Mouse (Mus musculus): ENCODE data around the gene Atf3. TPM values are rescaled to one million over a fixed set of nuclear protein-coding genes. Genes with fewer than 3 reads are reported as not detected.
"Not testable (repeated sequence)": the region's sequence is repeated elsewhere in the genome, so short reads cannot be mapped to it uniquely, and the experiment has no call there.

Gene Atf3
- total RNA-seq, 4 experiments from 2014 or later, result 2.1 to 8.6 (median 3.2) TPM

DNA sequence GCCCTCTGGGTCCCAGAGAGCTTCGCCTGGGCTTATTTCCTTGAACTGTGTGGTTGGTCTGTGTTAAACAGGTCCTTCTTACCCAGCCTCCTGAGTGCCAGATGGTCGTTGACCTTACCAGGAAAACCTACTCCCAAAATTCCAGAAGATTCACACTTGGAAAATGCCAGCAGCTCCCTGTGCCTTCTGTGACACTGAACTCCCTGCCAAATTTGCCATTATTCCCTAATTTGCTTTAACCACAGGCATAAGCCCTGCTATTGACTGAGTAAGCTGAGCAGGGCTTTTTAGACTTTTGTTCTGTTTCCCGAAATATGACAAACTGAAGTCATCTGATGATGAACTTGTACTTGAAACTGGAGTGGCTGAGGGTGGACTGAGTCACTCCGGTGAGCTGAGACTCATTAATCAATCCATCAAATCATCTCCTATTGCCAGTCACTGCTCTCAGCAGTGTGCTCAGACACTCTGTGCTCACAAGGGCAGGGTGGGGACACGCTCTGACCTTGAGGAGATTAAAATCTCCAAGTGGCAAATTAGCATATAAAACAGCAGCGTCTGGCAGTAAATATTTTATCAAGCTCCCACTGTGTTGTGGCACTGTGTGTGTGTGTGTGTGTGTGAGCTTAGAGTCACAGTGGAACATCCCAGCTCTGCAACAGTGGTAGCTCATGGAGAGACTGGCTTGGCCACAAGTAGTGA lies 28.0 kb downstream of the Atf3 start:
- no peak for DNase-seq

DNA sequence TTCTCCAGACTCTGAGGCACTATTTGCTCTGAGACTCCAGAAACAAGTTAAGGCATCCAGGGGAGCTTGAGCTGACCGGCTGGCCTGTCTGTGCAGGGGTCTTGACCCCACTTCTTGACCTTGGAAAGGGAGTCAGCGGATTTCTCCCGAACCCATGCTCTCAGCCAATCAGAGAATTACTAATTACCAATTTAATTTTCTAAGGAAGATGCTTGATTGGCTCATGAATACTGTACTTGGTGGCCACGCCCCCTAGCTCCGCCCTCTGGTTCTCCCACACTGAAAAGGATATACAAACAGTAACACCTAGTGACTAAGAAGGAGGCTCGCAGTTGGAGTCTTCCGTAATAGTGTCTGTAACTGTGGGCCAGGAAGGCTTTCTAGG lies 31.5 kb downstream of the Atf3 start:
- no peak for DNase-seq

DNA sequence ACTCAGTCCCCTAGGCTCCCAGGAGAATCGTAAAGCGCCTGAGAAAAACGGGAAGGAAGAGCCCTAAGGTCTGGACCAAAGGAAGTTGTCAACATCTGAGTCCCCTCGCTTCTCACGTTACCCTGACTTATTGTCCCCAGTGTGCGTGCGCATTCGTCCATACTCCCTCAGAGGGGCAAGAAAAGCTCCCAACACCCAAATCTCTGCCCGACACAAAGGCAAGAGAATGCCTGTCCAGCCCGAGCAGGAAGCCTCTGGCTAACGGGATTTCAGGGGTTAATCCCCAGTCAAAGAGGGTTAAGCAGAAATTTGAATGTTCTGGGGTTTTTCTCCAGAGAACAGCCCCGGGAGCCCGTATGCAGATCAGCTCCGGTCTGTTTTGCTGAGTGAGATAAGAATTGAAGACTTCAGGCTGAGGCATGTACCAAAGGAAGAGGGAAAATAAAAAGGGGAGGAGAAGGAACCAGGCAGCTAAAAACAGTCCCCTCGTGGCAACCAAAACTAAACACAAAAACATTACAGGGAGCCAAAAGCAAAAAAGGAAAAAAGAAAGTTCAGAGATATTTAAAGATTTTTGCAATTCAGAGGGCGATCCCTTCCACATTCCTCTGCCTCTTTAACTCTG lies 32.0 kb downstream of the Atf3 start:
- DNase-seq, result no peak

DNA sequence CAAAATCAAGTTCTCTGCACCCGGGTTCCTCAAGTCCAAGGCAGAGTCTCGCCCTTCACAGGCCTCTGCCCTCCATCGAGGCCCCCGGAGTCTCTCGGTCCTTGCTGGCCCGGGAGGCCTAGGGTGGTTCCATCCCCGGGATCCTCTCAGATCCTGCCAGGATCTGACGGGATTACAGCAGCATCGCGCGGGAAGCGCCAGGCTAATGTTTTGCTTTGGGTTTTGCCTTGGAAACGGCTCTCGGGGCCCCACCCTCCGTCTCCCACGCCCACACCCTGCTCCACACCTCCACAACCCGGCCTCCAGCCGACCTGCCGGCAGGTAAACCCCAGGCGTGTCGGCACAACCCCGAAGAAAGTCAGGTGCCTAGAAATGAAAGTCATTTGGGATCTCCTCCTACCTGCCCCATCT lies 33.0 kb downstream of the Atf3 start:
- DNase-seq, result no peak

DNA sequence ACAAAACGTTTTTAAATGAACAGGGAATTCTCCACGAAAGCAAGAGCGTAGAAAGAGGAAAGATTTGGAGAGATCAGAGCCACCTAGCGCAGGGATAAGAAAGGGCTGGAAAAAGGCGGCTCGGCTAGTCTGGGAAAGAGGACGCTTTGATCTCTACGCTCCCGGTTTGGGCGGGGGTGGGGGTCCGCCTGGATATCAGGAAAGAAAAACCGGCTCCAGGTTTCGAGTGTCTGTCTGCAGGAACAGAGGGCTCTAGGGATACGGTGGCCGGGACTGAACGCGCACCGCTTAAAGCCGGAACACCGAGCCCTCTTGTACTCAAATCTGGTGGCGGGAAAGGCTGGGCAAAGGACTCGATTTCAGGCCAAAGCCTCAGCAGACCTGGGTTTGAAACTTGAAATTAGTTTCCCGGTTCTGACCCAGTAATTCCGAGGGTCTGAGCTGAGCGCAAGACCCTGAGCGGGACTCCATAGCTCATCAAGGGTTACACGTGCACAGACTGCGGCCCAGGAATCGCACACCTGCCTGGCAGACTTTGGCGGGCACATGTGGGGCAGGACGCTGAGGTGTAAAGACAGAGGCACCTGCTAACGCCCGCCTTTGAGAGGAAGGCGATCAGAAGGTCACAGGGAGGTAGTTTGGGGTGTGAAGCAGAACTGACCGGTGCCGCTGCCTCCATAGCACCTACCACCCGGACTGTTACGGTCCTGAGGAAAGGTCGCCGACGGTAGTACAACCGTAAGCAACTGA lies 33.6 kb downstream of the Atf3 start:
- DNase-seq, result no peak

DNA sequence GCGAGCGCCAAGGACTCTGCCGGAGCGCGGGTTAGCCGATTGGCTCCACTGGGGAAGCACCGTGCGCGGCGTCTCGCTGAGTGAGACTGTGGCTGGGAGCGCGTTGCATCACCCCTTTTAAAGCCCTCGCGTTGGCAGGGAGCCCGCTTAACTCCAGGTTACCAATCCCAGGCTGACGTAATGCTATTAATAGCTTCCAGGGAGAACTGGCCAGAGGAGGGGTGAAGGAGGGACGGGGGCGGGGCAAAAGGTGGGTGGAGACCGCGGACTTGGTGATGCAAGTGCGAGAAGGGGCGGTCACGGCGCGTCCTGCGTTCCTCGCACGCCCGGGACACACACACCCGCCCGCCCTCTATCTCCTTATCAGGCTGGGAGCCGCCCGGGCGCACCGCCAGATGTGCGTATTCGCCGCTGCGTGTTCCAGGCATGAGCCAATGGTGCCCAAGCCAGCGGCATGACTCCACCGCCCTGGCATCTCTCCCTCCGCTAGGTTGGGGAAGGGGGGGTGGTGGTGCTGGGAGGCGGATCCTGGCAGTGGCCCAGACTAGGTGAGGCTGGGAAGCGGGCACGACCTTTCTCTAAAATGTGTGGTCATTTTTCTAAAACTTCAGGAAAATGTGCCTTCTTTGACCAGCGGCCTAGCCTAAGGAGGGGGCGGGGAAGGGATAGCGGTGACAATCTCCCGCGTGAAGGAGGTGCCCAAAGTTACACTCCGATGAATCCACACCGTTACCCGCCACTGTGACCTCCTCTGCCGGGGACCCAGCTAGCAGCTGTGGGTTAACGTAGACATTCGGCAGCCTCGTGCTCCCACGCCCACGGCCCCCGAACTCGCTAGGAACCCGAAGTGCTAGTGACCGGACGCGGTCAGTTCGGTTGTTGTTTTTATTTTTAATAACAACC lies 34.4 kb downstream of the Atf3 start:
- peak; percentile 100 for DNase-seq

DNA sequence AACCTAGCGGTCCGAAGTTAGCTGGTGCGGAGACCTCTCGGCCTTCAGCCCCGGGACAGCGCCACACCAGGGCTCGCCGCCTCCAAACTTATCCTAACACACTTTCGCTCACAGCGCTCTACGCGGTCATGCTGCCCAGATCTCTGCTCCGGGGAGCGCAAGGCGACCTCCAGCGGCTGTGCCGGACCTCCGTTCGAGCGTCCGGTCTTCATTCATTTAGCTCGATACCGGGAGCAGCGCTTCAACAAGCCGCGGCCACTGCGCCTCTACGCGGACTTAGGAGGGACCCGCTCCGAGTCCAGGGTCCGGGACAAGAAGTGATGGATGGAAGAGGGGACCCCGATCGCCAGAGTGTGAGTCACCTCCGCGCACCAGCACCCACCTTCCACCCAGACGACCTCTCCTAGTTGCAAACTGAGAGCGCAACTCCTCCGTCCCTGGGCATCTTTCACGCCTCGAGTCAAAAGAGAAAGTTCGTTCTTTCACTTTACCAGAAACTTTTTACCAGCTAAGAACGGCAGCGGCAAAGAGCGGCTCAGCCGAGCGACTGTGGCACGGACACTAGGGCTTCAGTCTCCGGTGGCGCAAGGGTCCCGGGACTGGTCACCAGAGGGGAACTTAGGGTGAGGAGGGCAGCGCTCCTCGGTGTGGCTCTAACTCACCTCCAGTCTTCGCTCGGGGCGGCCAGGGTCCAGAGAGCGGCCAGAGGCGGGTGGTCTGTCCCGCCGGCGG lies 35.2 kb downstream of the Atf3 start:
- DNase-seq, result peak; percentile 52

DNA sequence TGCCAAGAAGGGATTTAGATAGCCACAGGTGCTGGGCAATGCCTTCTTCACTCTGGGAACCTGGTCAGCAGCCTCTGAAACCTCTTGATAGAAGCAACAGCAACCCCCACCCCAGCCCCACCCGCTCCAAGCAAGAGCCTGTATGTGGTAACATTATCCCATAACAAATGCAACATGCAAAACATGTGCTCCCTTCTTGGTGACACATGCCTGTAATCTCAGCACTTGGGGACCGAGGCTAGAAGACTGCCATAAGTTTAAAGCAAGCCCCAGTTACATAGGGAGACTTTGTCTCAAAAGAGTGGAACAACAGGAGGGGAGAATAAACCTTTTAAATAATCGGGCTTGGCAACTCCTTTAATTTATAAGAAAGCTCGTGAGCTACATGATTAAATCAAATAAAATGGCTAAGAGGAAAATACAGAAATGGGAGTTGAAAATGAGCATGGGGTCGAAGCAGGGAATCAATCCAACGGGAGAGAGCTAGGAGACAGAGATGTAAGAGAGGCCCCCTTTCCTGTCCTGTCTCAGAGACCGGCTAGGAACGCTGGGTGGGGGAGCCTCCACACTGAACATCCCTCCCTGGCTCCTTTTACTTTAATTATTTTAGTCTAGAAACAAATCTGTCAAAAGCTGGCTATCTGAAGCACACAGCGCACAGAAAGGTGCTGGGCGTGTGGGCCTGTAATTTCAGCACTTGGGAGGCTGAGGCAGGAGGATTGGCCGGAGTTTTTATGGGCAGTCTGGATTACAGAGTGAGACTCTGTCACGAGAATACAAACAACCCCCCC lies 36.2 kb downstream of the Atf3 start:
- DNase-seq, result no peak

DNA sequence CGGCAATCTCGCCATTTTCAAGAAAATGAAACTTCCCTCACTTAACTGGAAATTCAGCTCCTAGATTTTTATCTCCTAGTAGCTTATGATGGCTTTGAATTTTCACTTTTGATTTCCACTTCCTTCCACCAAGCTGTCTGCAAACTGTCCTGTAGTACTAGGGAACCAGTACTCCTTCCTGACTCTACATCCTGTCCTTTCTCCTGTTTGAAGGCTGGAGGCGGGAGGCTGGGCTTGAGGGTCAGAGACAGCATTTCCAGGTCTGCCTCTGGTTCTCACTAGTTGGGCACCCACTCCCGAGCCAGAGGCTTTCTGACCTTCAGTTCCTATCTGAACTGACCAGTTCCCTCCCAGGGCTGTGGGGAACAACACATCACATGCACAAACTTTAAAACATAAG lies 37.4 kb downstream of the Atf3 start:
- no peak for DNase-seq

DNA sequence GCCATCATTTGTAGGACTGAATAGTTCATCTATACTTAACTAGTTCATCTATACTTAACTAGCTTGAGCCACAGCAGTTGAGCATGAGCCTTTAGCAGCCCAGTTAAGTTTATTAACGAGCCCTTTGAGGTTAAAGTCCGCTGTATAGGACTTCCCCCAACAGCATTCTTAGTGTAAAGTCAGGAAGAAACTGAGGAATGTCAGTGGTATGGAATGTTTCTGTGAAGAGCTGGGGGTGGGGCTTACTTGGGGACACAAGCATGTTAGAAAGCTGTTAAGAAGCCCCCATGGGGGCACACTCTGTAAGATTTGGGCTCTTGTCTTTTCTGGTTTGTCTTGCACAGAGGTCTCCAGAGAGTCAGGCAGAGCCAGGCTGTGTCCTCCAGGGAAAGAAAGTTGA lies 38.0 kb downstream of the Atf3 start:
- no peak for DNase-seq

DNA sequence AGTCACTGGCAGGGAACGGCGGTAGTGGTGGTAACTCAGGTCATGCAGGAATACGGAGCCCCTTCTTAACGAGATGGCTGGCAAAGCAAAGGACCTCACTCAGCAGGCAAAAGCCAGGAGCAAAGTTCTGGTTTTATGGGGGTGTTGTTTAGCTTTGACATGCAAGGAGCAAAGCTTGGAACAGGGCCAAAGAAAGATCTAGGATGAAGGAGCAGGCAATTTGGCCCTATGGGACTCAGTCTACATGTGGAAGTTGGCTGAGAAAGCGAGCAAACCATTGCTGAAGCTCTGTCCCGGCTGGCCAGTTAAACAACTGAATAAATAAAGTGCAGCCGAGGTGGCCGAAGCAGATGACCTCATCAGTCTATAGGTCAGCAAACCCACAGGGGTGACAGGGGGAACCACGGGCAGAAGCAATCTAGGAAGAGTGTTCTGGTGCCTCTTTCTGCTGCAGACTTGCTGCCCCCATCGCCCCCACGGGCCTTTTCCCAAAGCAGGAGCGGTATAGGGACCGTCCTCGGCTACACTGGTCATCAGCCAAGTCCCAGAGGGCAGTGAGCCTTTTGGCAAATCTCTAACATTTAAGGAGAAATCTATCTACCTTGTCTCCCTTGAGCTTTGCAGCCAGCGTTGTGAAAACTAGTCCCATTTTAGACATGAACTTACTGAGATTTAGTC lies 39.2 kb downstream of the Atf3 start:
- DNase-seq, result no peak

DNA sequence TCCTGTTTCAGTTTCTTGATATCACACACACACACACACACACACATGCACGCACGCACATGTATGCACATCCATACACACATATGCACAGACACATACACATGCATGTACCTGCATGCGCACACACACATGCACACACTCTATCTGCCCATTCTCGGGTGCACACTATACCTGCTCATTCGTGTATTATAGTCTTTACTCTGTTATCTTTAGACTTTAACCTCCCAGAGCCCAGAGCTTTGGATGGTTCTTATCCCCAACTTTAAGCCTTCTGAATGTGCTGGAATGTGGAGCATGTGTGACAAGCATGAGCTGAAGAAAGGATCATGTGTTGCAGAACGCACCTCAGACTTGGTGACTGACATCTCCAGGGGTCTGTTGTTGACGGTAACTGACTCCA lies 41.0 kb downstream of the Atf3 start:
- no peak for DNase-seq

DNA sequence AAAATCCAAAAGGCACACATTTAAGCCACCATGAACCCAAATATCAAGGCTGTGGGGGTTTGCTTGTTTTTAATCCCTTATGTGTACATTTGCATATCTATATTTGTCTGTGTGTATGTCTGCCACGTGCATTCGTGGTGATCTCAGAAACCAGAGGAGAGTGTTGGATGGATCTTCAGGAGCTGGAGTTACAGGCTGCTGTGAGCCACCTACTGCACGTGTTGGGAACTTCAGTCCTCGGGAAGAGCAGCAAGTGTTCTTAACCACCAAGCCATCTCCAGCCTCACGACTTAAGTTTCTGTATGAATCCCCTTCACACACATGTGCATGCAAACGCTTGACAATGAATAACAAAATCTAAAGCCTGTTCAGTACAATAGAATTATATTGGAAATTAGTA lies 45.4 kb downstream of the Atf3 start:
- DNase-seq, result no peak

DNA sequence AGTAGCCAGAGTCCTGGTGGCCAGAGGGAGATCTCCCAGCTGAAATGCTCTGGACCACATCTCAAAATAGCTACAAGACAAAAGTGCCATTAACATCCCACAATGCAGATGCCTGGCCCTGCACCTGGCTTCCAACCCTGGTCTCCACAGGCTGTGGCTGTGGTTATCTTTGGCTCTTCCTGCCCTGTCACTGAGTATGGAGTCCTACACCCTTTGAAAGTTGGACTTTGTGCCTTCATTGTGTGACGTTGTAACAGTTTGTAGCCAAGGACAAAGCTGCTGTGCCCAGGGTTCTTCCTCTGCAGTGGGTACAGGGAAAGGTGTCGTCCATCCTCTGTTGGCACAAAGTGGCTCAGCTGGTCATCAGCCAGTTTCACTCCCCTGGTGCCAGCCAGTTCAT lies 47.4 kb downstream of the Atf3 start:
- DNase-seq, result no peak

DNA sequence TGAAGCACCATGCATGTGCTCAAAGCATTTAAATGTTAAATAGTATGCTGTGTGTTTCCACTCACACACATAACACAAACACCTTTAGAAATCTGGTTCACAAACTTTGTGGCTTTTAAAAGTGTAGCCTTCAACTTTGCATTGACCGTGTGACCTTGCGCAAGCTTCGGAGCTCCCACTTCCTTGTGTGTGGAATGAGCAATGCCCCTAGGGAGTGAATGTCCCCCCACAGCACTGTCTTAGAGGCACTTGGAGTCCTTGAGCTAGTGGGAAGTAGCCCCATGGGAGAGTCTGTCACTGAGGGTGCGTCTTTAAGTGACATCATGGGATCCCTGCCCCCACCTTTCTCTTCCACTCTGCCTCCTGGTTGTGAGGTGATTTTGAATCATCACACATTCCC lies 51.6 kb downstream of the Atf3 start:
- no peak for DNase-seq

DNA sequence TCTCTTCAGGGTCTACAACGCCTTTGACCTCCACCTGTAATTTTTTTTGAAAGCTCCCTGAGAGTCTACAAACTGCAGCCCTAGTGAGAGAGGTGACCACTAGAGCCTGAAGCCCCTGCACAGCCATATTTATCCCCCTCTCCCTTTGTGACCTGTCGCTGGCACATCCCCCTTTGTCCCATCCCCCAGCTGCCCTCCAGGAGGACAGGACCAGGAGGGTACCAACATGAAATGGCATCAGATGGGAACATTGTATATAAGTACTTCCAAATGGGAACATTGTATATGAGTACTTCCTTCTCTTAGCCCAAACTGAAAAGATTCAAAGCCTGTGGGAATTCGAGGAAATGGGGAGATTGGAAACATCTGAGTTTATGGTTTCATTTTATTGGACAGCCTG lies 53.1 kb downstream of the Atf3 start, which contains the start of gene Fam71a:
Gene Fam71a (minus strand): TSS at position 101 of the 400 bp plus-strand sequence.
- DNase-seq, result no peak

DNA sequence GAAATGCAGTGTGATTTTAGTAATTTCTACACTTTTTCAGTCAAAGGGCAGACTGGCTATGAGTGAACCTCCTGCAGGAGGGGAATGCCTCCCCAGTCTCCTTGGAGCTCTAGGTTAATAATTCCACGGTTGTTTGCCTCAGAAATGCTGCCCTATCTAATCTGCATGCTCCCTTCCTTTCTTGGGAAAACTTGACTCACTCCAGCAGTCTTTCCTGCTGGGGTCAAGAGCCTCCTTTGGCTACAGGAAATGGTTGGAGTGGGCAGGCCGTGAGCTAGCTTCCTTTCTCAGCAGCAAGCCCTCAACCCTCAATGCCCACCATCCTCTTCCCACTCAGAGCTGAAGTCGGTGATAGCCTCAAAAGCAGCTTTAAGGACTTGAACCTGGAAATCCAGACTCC lies 63.5 kb downstream of the Atf3 start:
- DNase-seq, result no peak

DNA sequence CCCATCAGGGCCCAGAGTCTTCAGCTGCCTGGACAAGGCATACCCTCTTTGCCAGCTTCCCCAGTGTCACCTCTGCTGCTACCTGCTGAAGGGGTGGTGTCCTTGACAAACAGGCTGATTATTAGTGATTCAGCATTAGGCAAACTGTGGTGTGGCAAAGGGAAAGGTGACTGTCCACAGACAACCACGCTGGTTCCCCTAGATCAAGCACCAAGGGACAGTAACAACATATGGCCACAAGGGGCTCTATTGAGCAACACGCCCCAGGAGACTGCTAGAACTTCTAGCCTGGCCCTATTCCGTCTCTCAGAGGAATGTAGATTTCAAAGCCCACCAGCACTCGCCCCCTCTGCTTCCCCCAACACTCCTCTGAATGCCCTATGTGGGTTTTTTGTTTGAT lies 64.8 kb downstream of the Atf3 start:
- DNase-seq, result no peak

DNA sequence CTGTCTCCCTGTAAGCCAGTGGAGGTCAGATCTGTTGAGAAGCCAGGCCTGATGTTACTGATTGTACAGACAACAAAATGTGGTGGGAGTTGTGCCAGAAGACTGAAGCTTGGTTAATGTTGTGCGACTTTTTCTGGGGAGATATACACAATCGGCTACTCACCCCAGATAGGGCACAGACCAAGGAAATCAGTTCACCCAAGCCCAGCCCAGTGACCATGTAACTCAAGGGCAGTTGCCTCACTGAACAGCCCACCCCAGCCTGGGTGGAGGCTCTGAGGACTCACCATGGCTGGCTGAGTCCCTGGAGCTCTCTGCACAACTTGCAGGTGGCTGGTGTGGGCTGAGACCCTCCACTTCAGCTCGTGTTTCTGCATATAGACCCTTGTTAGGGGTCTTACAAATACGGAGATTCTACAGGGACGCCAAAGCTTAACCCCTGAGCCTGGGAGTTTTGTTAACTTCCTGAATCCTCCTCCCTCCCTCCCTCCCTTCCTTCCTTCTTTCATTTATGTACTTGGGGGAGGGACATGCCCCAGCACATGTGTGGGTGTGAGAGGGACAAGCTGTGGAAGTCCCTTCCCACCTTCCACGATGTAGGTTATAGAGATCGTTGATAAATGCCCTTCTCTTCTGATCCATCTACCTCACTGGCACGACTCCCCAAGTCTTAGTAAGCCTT lies 66.8 kb downstream of the Atf3 start:
- DNase-seq, result no peak

DNA sequence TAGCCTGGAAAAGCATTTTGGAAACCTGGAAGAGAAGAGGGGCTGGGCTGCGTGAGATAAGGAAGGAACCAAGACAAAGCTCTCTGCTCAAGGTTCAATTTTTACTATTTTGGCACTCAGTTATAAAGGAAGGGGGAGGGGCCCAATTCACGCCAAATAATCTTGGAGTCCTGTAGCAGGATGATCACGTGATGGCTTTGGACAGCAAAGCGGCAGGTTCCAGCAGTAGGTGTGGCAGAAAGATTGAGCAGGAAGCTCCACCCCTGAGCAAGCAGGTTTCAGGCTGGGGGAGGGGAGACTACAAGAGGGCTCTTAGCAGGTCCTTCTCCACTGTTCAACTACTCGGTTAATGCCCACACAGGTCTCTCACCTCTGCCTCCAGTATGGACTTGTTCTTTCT lies 68.3 kb downstream of the Atf3 start:
- DNase-seq, result not testable (repeated sequence)
